Mouse (Mus musculus) adrenal gland (tissue): ENCODE measurements around the gene Gpr152.

Experiments used
- intact Hi-C: fragments of 180-260 bp; cut with DNase I; formaldehyde crosslinking; loops from one replicate; pipeline ENCODE4 v1.15.1; 2025

The Gpr152 gene

DNA sequence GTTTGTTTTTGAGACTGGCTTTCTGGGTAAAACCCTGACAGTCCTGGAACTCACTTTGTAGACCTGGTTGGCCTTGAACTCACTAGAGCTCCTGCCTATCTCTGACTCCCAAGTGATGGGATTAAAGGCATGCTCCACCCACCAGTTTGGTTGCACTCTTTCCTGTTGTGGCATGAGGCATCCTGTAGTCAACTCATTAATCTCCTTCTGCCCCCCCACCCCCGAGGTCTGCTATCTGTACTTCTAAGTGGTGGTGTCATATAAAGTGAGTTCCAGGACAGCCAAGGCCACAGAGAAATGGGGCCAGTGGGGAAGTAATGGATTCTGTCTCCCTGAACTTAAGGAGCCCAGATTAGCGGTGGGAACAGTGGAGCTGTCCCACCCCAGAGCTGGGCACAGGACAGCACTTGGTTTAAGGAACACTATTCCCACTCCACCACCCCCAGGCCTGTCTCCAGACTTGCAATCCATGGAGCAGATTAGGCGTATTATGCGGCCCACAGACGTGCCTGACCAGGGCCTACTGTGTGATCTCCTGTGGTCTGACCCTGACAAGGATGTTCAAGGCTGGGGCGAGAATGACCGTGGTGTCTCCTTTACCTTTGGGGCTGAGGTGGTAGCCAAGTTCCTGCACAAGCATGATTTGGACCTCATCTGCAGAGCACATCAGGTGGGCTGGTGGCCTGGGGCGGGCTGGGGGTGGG lies 54.6 kb downstream of the Gpr152 start:
- intact Hi-C loops, result no loop called here

GRCm38 (mm10) chr19:4194776-4195650 lies 55.4 kb downstream of the Gpr152 start:
- intact Hi-C loops, result no loop called here
